Mouse (Mus musculus): ENCODE results near the gene Rai14. TPM values are rescaled to one million over a fixed set of nuclear protein-coding genes. Genes with fewer than 3 reads are reported as not detected.

The Rai14 gene
- polyA plus RNA-seq, 1 experiment from 2014 or later: 84.2 TPM

- Histone ChIP-seq H3K27me3 (ENCODE audit: control insufficient read depth, insufficient read depth, low read length) (no peaks in the 10 kb centered on the region), H3K4me1 (ENCODE audit: control insufficient read depth, insufficient read depth, low read length) (no peaks in the 10 kb centered on the region), H3K4me3 (ENCODE audit: low read depth, low read length) (no peak overlapping the region), H3K9ac (ENCODE audit: low read length) (no peak overlapping the region), H3K36me3 (ENCODE audit: control insufficient read depth, insufficient read depth, low read length) (peaks cover 5% of the 10 kb centered on the region; the same call in 1 of the 2 replicates), H3K27ac (ENCODE audit: low read depth, low read length) (no peak overlapping the region), H3K4me2 (ENCODE audit: low read depth) (no peak overlapping the region), H3K9me3 (ENCODE audit: control insufficient read depth, low read length) (no peaks in the 10 kb centered on the region)
- ATAC-seq (ENCODE audit: insufficient read depth, low FRiP score, low TSS enrichment) (no peak), DNase-seq (ENCODE audit: low spot score) (no peak)
- WGBS: 86% methylated on average over 5 of the region's 5 CpGs
Observed at GRCm38 (mm10) chr15:10690973-10691372, 23.5 kb downstream of the Rai14 start.

GRCm38 (mm10) chr15:10690219-10690618, 24.2 kb downstream of the Rai14 start:
- DNase-seq (ENCODE audit: low spot score) (no peak), ATAC-seq (ENCODE audit: insufficient read depth, low FRiP score, low TSS enrichment) (no peak)
- no peak overlapping the region for H3K4me2 ChIP-seq (ENCODE audit: low read depth)
- peaks cover 5% of the 10 kb centered on the region; the same call in 1 of the 2 replicates for H3K36me3 ChIP-seq (ENCODE audit: control insufficient read depth, insufficient read depth, low read length)
- no peak overlapping the region for H3K27ac ChIP-seq (ENCODE audit: low read depth, low read length)
- H3K9me3 ChIP-seq (ENCODE audit: control insufficient read depth, low read length): no peaks in the 10 kb centered on the region
- WGBS: 86% methylated on average over 13 of the region's 13 CpGs
- no peaks in the 10 kb centered on the region for H3K4me1 ChIP-seq (ENCODE audit: control insufficient read depth, insufficient read depth, low read length)
- H3K4me3 ChIP-seq (ENCODE audit: low read depth, low read length): no peak overlapping the region
- no peaks in the 10 kb centered on the region for H3K27me3 ChIP-seq (ENCODE audit: control insufficient read depth, insufficient read depth, low read length)
- H3K9ac ChIP-seq (ENCODE audit: low read length): no peak overlapping the region

GRCm38 (mm10) chr15:10689304-10689703, 25.1 kb downstream of the Rai14 start:
- H3K36me3 ChIP-seq (ENCODE audit: control insufficient read depth, insufficient read depth, low read length): peaks cover 5% of the 10 kb centered on the region; the same call in 1 of the 2 replicates
- no peaks in the 10 kb centered on the region for H3K4me1 ChIP-seq (ENCODE audit: control insufficient read depth, insufficient read depth, low read length)
- H3K9me3 ChIP-seq (ENCODE audit: control insufficient read depth, low read length): no peaks in the 10 kb centered on the region
- DNase-seq (ENCODE audit: low spot score): no peak
- ATAC-seq (ENCODE audit: insufficient read depth, low FRiP score, low TSS enrichment): no peak
- no peak overlapping the region for H3K4me2 ChIP-seq (ENCODE audit: low read depth)
- no peak overlapping the region for H3K9ac ChIP-seq (ENCODE audit: low read length)
- H3K4me3 ChIP-seq (ENCODE audit: low read depth, low read length): no peak overlapping the region
- no peaks in the 10 kb centered on the region for H3K27me3 ChIP-seq (ENCODE audit: control insufficient read depth, insufficient read depth, low read length)
- 93% methylated on average over 11 of the region's 11 CpGs for WGBS
- H3K27ac ChIP-seq (ENCODE audit: low read depth, low read length): no peak overlapping the region

GRCm38 (mm10) chr15:10688686-10689085, 25.7 kb downstream of the Rai14 start:
- no peak overlapping the region for H3K27ac ChIP-seq (ENCODE audit: low read depth, low read length)
- WGBS: 88% methylated on average over 5 of the region's 5 CpGs
- no peak for ATAC-seq (ENCODE audit: insufficient read depth, low FRiP score, low TSS enrichment)
- H3K9ac ChIP-seq (ENCODE audit: low read length): no peak overlapping the region
- no peaks in the 10 kb centered on the region for H3K9me3 ChIP-seq (ENCODE audit: control insufficient read depth, low read length)
- H3K4me1 ChIP-seq (ENCODE audit: control insufficient read depth, insufficient read depth, low read length): no peaks in the 10 kb centered on the region
- H3K27me3 ChIP-seq (ENCODE audit: control insufficient read depth, insufficient read depth, low read length): no peaks in the 10 kb centered on the region
- no peak overlapping the region for H3K4me3 ChIP-seq (ENCODE audit: low read depth, low read length)
- H3K36me3 ChIP-seq (ENCODE audit: control insufficient read depth, insufficient read depth, low read length): peaks cover 5% of the 10 kb centered on the region; the same call in 1 of the 2 replicates
- no peak overlapping the region for H3K4me2 ChIP-seq (ENCODE audit: low read depth)
- no peak for DNase-seq (ENCODE audit: low spot score)

GRCm38 (mm10) chr15:10687365-10687764, 27.1 kb downstream of the Rai14 start:
- 78% methylated on average over 7 of the region's 7 CpGs for WGBS
- Histone ChIP-seq H3K9ac (ENCODE audit: low read length) (no peak overlapping the region), H3K27ac (ENCODE audit: low read depth, low read length) (no peak overlapping the region), H3K27me3 (ENCODE audit: control insufficient read depth, insufficient read depth, low read length) (no peaks in the 10 kb centered on the region), H3K4me1 (ENCODE audit: control insufficient read depth, insufficient read depth, low read length) (no peaks in the 10 kb centered on the region), H3K4me3 (ENCODE audit: low read depth, low read length) (no peak overlapping the region), H3K4me2 (ENCODE audit: low read depth) (no peak overlapping the region), H3K9me3 (ENCODE audit: control insufficient read depth, low read length) (no peaks in the 10 kb centered on the region), H3K36me3 (ENCODE audit: control insufficient read depth, insufficient read depth, low read length) (peaks cover 5% of the 10 kb centered on the region; the same call in 1 of the 2 replicates)
- no peak for ATAC-seq (ENCODE audit: insufficient read depth, low FRiP score, low TSS enrichment)
- no peak for DNase-seq (ENCODE audit: low spot score)

GRCm38 (mm10) chr15:10685692-10686430, 28.6 kb downstream of the Rai14 start:
- ATAC-seq (ENCODE audit: insufficient read depth, low FRiP score, low TSS enrichment): no peak
- Histone ChIP-seq H3K9ac (ENCODE audit: low read length) (no peak overlapping the region), H3K4me1 (ENCODE audit: control insufficient read depth, insufficient read depth, low read length) (no peaks in the 10 kb centered on the region), H3K9me3 (ENCODE audit: control insufficient read depth, low read length) (no peaks in the 10 kb centered on the region), H3K4me3 (ENCODE audit: low read depth, low read length) (no peak overlapping the region), H3K27me3 (ENCODE audit: control insufficient read depth, insufficient read depth, low read length) (no peaks in the 10 kb centered on the region), H3K4me2 (ENCODE audit: low read depth) (no peak overlapping the region), H3K27ac (ENCODE audit: low read depth, low read length) (no peak overlapping the region), H3K36me3 (ENCODE audit: control insufficient read depth, insufficient read depth, low read length) (peaks cover 5% of the 10 kb centered on the region; the same call in 1 of the 2 replicates)
- DNase-seq (ENCODE audit: low spot score): no peak
- 91% methylated on average over 14 of the region's 14 CpGs for WGBS

GRCm38 (mm10) chr15:10683687-10684203, 30.7 kb downstream of the Rai14 start:
- no peak overlapping the region for H3K9ac ChIP-seq (ENCODE audit: low read length)
- 93% methylated on average over 9 of the region's 9 CpGs for WGBS

GRCm38 (mm10) chr15:10680514-10680913, 33.9 kb downstream of the Rai14 start:
- Histone ChIP-seq H3K9me3 (ENCODE audit: control insufficient read depth, low read length) (no peaks in the 10 kb centered on the region), H3K27ac (ENCODE audit: low read depth, low read length) (no peak overlapping the region), H3K4me1 (ENCODE audit: control insufficient read depth, insufficient read depth, low read length) (no peaks in the 10 kb centered on the region), H3K9ac (ENCODE audit: low read length) (no peak overlapping the region), H3K4me2 (ENCODE audit: low read depth) (no peak overlapping the region), H3K27me3 (ENCODE audit: control insufficient read depth, insufficient read depth, low read length) (no peaks in the 10 kb centered on the region), H3K4me3 (ENCODE audit: low read depth, low read length) (no peak overlapping the region), H3K36me3 (ENCODE audit: control insufficient read depth, insufficient read depth, low read length) (no peaks in the 10 kb centered on the region)
- 89% methylated on average over 5 of the region's 5 CpGs for WGBS
- ATAC-seq (ENCODE audit: insufficient read depth, low FRiP score, low TSS enrichment): no peak
- no peak for DNase-seq (ENCODE audit: low spot score)

More at GRCm38 (mm10) chr15:10683687-10684203, 30.7 kb downstream of the Rai14 start:
- Histone ChIP-seq H3K4me2 (ENCODE audit: low read depth) (no peak overlapping the region), H3K27me3 (ENCODE audit: control insufficient read depth, insufficient read depth, low read length) (no peaks in the 10 kb centered on the region), H3K9me3 (ENCODE audit: control insufficient read depth, low read length) (no peaks in the 10 kb centered on the region), H3K4me3 (ENCODE audit: low read depth, low read length) (no peak overlapping the region), H3K36me3 (ENCODE audit: control insufficient read depth, insufficient read depth, low read length) (peaks cover 3% of the 10 kb centered on the region; the same call in 1 of the 2 replicates), H3K4me1 (ENCODE audit: control insufficient read depth, insufficient read depth, low read length) (no peaks in the 10 kb centered on the region), H3K27ac (ENCODE audit: low read depth, low read length) (no peak overlapping the region)
- ATAC-seq (ENCODE audit: insufficient read depth, low FRiP score, low TSS enrichment): no peak
- no peak for DNase-seq (ENCODE audit: low spot score)

GRCm38 (mm10) chr15:10679571-10679970, 34.9 kb downstream of the Rai14 start:
- Histone ChIP-seq H3K27ac (ENCODE audit: low read depth, low read length) (no peak overlapping the region), H3K4me1 (ENCODE audit: control insufficient read depth, insufficient read depth, low read length) (no peaks in the 10 kb centered on the region), H3K36me3 (ENCODE audit: control insufficient read depth, insufficient read depth, low read length) (no peaks in the 10 kb centered on the region), H3K9me3 (ENCODE audit: control insufficient read depth, low read length) (no peaks in the 10 kb centered on the region), H3K27me3 (ENCODE audit: control insufficient read depth, insufficient read depth, low read length) (no peaks in the 10 kb centered on the region), H3K4me2 (ENCODE audit: low read depth) (no peak overlapping the region), H3K9ac (ENCODE audit: low read length) (no peak overlapping the region), H3K4me3 (ENCODE audit: low read depth, low read length) (no peak overlapping the region)
- WGBS: 89% methylated on average over 4 of the region's 4 CpGs
- no peak for ATAC-seq (ENCODE audit: insufficient read depth, low FRiP score, low TSS enrichment)
- no peak for DNase-seq (ENCODE audit: low spot score)
